Mouse (Mus musculus) intestine, embryonic 15.5 days (tissue): Measurements from ENCODE around the gene Ugt1a8. TPM values are rescaled to one million over a fixed set of nuclear protein-coding genes. Genes with fewer than 3 reads are reported as not detected.

ENCODE experiments used
- ATAC-seq: fragments of 200-750 bp; cut with Nextera tagmentation; 2 replicates; pipeline ENCODE4 v1.8.0; 2017; ENCODE audit warnings: moderate TSS enrichment, moderate library complexity
- H3K27ac ChIP-seq: fragments of 300-500 bp; sonication (generic); 2 replicates; pipeline ENCODE4 v1.5.1; 2015; ENCODE audit warnings: mild to moderate bottlenecking, inconsistent platforms
- H3K27me3 ChIP-seq: fragments of 300-500 bp; sonication (generic); replicated peaks from 2 replicates; pipeline ENCODE4 v1.6.1; 2015; ENCODE audit warnings: inconsistent platforms
- H3K36me3 ChIP-seq: fragments of 300-500 bp; sonication (generic); 2 replicates; pipeline ENCODE4 v1.6.1; 2015; ENCODE audit warnings: inconsistent platforms
- H3K4me1 ChIP-seq: fragments of 300-500 bp; sonication (generic); replicated peaks from 2 replicates; pipeline ENCODE4 v1.6.1; 2015; ENCODE audit warnings: inconsistent platforms
- H3K4me2 ChIP-seq: fragments of 300-500 bp; sonication (generic); replicated peaks from 2 replicates; pipeline ENCODE4 v1.6.1; 2015; ENCODE audit warnings: mild to moderate bottlenecking, inconsistent platforms
- H3K4me3 ChIP-seq: fragments of 300-500 bp; sonication (generic); replicated peaks from 2 replicates; pipeline ENCODE4 v1.5.1; 2015; ENCODE audit warnings: inconsistent platforms
- H3K9ac ChIP-seq: fragments of 300-500 bp; sonication (generic); 2 replicates; pipeline ENCODE4 v1.6.1; 2015; ENCODE audit warnings: inconsistent platforms
- H3K9me3 ChIP-seq: fragments of 300-500 bp; sonication (generic); 2 replicates; pipeline ENCODE4 v1.6.1; 2016; ENCODE audit warnings: inconsistent platforms
- WGBS: fragments of 180-500 bp; shearing (Covaris S2); methylation state at CpG from one replicate; pipeline ENCODE4 v1.1.7; 2015; 5-methylcytosine and 5-hydroxymethylcytosine counted together
- polyA plus RNA-seq: library from polyadenylated mRNA; unstranded; fragments of >200 nt; fragmentation: Nextera tagmentation; extraction: Ambion mirVana; gene quantifications from 2 replicates; pipeline ENCODE4 v1.2.1, GENCODE M21; 2015

The Ugt1a8 gene
- polyA plus RNA-seq, 1 experiment from 2014 or later, result not detected

GRCm38 (mm10) chr1:88253540-88253939 lies 165.9 kb downstream of the Ugt1a8 start:
- no peak overlapping the region for H3K4me2 ChIP-seq
- H3K27ac ChIP-seq, result no peak overlapping the region
- no peaks in the 10 kb centered on the region for H3K4me1 ChIP-seq
- 0 out of 2 replicates have a peak, but pooled peaks cover 9% of the 10 kb centered on the region for H3K9me3 ChIP-seq
- H3K27me3 ChIP-seq, result no peaks in the 10 kb centered on the region
- no peak overlapping the region for H3K9ac ChIP-seq
- no peaks in the 10 kb centered on the region for H3K36me3 ChIP-seq
- ATAC-seq, result peak; percentile 36
- WGBS, result 71% methylated on average over 6 of the region's 6 CpGs
- H3K4me3 ChIP-seq, result no peak overlapping the region

DNA sequence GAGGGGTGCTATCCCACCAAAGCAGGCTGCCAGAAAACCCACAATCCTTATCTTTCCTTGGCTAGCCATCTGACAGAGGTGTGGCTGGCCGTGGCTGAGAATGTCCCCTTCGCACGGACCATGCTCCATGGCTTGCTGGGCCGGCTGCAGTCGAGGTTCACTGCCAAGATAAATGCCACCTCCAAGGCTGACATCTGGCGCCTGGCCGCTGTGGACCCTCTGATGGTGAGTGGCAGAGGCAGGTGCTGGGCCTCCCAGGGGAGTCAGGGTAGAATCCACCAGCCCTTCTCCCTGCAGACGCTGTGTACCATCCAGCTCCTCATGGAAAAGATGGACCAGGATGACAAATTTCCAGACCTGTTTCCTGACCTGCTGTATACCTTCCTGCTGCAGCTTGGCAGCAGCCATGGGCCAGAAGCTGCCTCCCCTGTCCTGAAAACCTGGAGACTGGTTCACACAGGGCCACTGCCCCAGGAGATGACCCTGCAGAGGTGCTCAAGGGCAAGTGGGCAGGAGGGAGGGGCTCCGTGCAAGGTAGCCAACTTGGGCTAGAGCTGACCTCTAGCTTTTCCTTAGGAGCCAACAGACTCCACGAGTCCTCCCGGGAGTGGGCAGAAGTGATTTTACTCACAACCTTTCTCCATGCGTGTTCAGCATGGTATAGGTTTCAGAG lies 167.3 kb downstream of the Ugt1a8 start:
- Histone ChIP-seq H3K4me1 (0 out of 2 replicates have a peak, but pooled peaks cover 8% of the 10 kb centered on the region), H3K9me3 (0 out of 2 replicates have a peak, but pooled peaks cover 9% of the 10 kb centered on the region), H3K9ac (no peak overlapping the region), H3K36me3 (0 out of 2 replicates have a peak, but pooled peaks cover 1% of the 10 kb centered on the region), H3K27ac (no peak overlapping the region), H3K27me3 (no peaks in the 10 kb centered on the region), H3K4me2 (no peak overlapping the region), H3K4me3 (no peak overlapping the region)
- no peak for ATAC-seq
- WGBS, result 84% methylated on average over 12 of the region's 12 CpGs

DNA sequence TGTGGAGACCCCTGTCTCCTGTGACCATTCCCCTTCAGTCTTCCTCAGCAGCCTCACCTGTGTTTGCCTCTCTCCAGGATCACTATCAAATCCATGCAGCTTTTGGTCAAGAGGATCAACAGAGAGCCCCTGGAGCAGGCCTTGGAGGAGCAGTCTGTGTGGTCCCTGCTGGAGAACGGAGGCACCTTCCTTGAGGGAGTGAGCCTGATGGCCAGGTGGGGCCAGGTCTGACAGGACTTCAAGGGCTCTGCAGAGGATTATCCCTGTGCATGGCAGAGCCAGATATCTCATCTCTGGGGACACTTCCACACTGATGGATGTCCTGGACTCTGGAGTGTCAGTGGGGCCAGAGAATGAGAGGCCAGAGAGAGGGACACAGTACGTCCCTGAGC lies 167.8 kb downstream of the Ugt1a8 start:
- no peak for ATAC-seq
- 51% methylated on average over 2 of the region's 2 CpGs for WGBS
- H3K27ac ChIP-seq, result no peak overlapping the region
- no peak overlapping the region for H3K4me3 ChIP-seq
- no peak overlapping the region for H3K9ac ChIP-seq
- H3K36me3 ChIP-seq, result peaks cover 6% of the 10 kb centered on the region
- 0 out of 2 replicates have a peak, but pooled peaks cover 9% of the 10 kb centered on the region for H3K9me3 ChIP-seq
- no peaks in the 10 kb centered on the region for H3K27me3 ChIP-seq
- H3K4me1 ChIP-seq, result peaks cover 12% of the 10 kb centered on the region; the same call in 1 of the 2 replicates
- no peak overlapping the region for H3K4me2 ChIP-seq

DNA sequence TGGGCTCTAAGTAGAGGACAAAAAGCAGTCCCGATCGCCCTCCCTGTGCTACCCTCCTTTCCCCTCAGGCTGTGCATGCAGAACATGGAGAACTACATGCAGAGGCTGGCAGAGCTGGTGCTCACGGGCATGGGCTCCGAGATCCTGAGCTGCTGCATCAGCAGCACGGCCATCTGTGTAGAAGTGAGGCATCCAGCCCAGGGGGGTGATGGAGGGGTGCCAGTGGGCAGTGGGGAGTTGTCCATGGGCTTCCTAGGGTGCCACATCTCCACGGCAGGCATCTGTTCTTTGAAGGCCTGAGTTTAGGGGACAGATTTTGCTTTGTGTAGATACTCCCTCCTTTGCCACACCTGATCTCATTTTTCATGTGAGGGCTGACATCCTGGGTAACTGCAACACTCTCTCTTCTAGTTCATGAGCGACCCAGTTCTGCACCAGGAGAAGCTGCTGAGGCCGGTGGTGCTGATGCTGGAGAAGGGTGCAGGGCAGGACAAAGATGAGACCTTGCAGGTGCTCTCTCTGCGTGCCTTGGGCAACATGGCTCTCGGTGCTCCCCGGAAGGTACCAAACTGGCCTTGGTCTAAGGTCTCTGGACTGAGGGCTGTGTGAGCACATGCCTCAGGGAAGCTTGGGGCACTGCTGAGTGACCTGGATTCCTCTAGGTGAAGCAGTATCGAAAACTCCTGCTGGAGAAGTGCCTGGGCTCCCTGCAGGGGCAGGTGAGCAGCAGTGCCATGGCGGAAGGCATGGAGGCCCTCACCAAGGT lies 168.6 kb downstream of the Ugt1a8 start:
- no peak for ATAC-seq
- no peak overlapping the region for H3K4me2 ChIP-seq
- H3K36me3 ChIP-seq, result peaks cover 14% of the 10 kb centered on the region
- WGBS, result 79% methylated on average over 13 of the region's 13 CpGs
- 0 out of 2 replicates have a peak, but pooled peaks cover 9% of the 10 kb centered on the region for H3K9me3 ChIP-seq
- peaks cover 12% of the 10 kb centered on the region; the same call in 1 of the 2 replicates for H3K4me1 ChIP-seq
- no peak overlapping the region for H3K27ac ChIP-seq
- H3K9ac ChIP-seq, result no peak overlapping the region
- H3K27me3 ChIP-seq, result no peaks in the 10 kb centered on the region
- H3K4me3 ChIP-seq, result no peak overlapping the region

- Histone ChIP-seq H3K9me3 (0 out of 2 replicates have a peak, but pooled peaks cover 9% of the 10 kb centered on the region), H3K36me3 (peaks cover 21% of the 10 kb centered on the region), H3K4me1 (peaks cover 12% of the 10 kb centered on the region; the same call in 1 of the 2 replicates), H3K27ac (no peak overlapping the region), H3K27me3 (no peaks in the 10 kb centered on the region), H3K4me3 (no peak overlapping the region), H3K4me2 (no peak overlapping the region), H3K9ac (no peak overlapping the region)
- ATAC-seq, result no peak
- WGBS, result 77% methylated on average over 10 of the region's 10 CpGs
Observed at GRCm38 (mm10) chr1:88256886-88257663, 169.5 kb downstream of the Ugt1a8 start.

- Histone ChIP-seq H3K4me1 (peaks cover 15% of the 10 kb centered on the region; the same call in 1 of the 2 replicates), H3K36me3 (peaks cover 26% of the 10 kb centered on the region), H3K27ac (no peak overlapping the region), H3K9ac (no peak overlapping the region), H3K4me3 (no peak overlapping the region), H3K27me3 (no peaks in the 10 kb centered on the region), H3K9me3 (0 out of 2 replicates have a peak, but pooled peaks cover 9% of the 10 kb centered on the region), H3K4me2 (no peak overlapping the region)
- WGBS, result 80% methylated on average over 6 of the region's 6 CpGs
- no peak for ATAC-seq
Observed at GRCm38 (mm10) chr1:88257681-88258080, 170.1 kb downstream of the Ugt1a8 start.

DNA sequence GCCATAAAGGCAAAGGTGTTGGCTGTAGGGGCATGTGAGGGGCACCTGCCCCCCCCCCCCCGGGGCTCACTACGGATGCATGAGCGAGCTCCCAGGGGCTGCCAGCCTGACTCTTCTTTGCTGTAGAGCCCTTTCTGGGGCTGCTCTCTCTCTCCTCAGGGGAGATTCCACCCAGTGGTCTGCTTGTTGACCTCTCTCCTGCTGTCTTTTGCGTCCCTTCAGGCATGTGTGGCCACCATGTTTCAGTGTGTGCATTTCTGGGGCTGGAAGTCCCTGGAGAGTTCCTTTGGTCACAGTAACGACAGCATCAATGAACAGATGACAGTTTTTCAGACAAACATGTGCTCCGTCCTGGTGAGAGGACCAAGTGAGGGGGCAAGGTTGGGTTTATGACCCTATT lies 170.7 kb downstream of the Ugt1a8 start:
- 70% methylated on average over 6 of the region's 6 CpGs for WGBS
- Histone ChIP-seq H3K9me3 (0 out of 2 replicates have a peak, but pooled peaks cover 9% of the 10 kb centered on the region), H3K4me1 (peaks cover 15% of the 10 kb centered on the region; the same call in 1 of the 2 replicates), H3K27ac (no peak overlapping the region), H3K4me3 (no peak overlapping the region), H3K36me3 (peaks cover 33% of the 10 kb centered on the region), H3K27me3 (no peaks in the 10 kb centered on the region), H3K9ac (no peak overlapping the region), H3K4me2 (no peak overlapping the region)
- no peak for ATAC-seq

- H3K4me2 ChIP-seq, result no peak overlapping the region
- no peak overlapping the region for H3K9ac ChIP-seq
- 71% methylated on average over 8 of the region's 8 CpGs for WGBS
- no peak overlapping the region for H3K4me3 ChIP-seq
- H3K4me1 ChIP-seq, result peaks cover 15% of the 10 kb centered on the region; the same call in 1 of the 2 replicates
- ATAC-seq, result peak; percentile 4; the same call in 1 of the 2 replicates
- no peak overlapping the region for H3K27ac ChIP-seq
- no peaks in the 10 kb centered on the region for H3K27me3 ChIP-seq
- H3K9me3 ChIP-seq, result 0 out of 2 replicates have a peak, but pooled peaks cover 9% of the 10 kb centered on the region
- peaks cover 40% of the 10 kb centered on the region for H3K36me3 ChIP-seq
Observed at GRCm38 (mm10) chr1:88258881-88259642, 171.4 kb downstream of the Ugt1a8 start.

GRCm38 (mm10) chr1:88259643-88260024 lies 172.0 kb downstream of the Ugt1a8 start:
- peak; percentile 5; the same call in 1 of the 2 replicates for ATAC-seq

DNA sequence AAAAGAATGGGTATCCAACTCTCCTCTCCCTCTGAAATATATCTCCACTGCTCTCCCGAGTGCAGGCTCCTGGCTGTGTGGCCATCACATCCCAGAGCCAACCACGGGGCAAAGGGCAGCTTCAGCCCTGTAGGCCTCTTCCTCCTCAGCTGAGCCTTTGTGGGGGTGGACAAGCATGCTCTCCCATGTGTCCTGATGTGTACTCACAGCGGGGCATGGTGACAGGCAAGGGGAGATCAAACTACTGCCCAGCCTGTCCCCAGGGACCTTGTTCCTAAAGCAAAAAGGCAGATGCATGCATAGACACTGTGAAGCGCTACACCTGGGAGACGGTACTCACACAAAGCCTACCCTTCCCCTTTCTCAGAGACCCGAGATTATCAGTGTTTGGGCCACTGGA lies 172.5 kb downstream of the Ugt1a8 start:
- H3K9ac ChIP-seq, result no peak overlapping the region
- no peak overlapping the region for H3K27ac ChIP-seq
- H3K4me1 ChIP-seq, result peaks cover 15% of the 10 kb centered on the region; the same call in 1 of the 2 replicates
- H3K9me3 ChIP-seq, result 0 out of 2 replicates have a peak, but pooled peaks cover 7% of the 10 kb centered on the region
- H3K36me3 ChIP-seq, result peaks cover 50% of the 10 kb centered on the region
- WGBS, result 79% methylated on average over 6 of the region's 6 CpGs
- H3K4me2 ChIP-seq, result no peak overlapping the region
- H3K27me3 ChIP-seq, result no peaks in the 10 kb centered on the region
- no peak overlapping the region for H3K4me3 ChIP-seq
- peak; percentile 48 for ATAC-seq

More at GRCm38 (mm10) chr1:88259643-88260024, 172.0 kb downstream of the Ugt1a8 start:
- WGBS, result 76% methylated on average over 4 of the region's 4 CpGs
- H3K36me3 ChIP-seq, result peaks cover 45% of the 10 kb centered on the region
- no peak overlapping the region for H3K27ac ChIP-seq
- peaks cover 15% of the 10 kb centered on the region; the same call in 1 of the 2 replicates for H3K4me1 ChIP-seq
- 0 out of 2 replicates have a peak, but pooled peaks cover 9% of the 10 kb centered on the region for H3K9me3 ChIP-seq
- H3K4me2 ChIP-seq, result no peak overlapping the region
- H3K27me3 ChIP-seq, result no peaks in the 10 kb centered on the region
- no peak overlapping the region for H3K4me3 ChIP-seq
- H3K9ac ChIP-seq, result no peak overlapping the region
